Mouse (Mus musculus): ENCODE measurements around the gene Cstad. TPM values are rescaled to one million over a fixed set of nuclear protein-coding genes. Genes with fewer than 3 reads are reported as not detected.
A peak's percentile ranks its signal among the peaks of the same experiment; 100 is the strongest.

Gene Cstad
- total and polyA plus RNA-seq, 3 experiments: not detected

DNA sequence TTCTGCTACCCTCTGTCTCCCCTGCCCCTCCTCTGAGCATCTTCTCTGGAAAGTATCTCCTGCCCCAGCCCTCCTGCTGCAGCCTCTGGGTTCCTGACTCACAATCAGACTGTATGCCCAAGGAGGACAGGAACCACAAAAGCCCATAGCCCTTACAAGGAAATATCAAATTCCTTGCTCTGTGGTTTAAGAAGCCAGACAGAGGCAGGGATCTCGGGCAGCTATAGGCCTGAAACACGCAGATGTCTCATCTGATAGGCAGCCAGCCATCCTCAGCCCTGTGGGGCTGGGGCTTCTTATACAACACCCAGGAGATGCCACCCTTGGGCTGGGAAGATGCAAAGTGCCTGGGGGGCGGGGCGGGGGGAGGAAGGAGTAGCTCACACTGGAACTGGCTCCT is 956 bp downstream of the Cstad start:
- Histone ChIP-seq H3K27ac (ENCODE audit: control insufficient read depth, low read depth, low read length) (no peak overlapping the region), H3K4me1 (ENCODE audit: control insufficient read depth in 1 of 2, insufficient read depth in 2 of 2, low read length in 2 of 2) (peaks cover 5 to 11% of the 10 kb centered on the region in 2 experiments), H3K27me3 (ENCODE audit: control insufficient read depth in 1 of 2, insufficient read depth in 2 of 2, low read length in 2 of 2) (peaks cover 0 to 2% of the 10 kb centered on the region in 2 experiments; a peak in 2 of 4 replicates), H3K36me3 (ENCODE audit: control insufficient read depth in 1 of 2, insufficient read depth in 2 of 2, low read length in 2 of 2) (peaks cover 0 to 11% of the 10 kb centered on the region in 2 experiments; a peak in 2 of 4 replicates), H3K9me3 (replicated peaks; ENCODE audit: insufficient read depth, low read length) (no peaks in the 10 kb centered on the region), H3K79me2 (ENCODE audit: control insufficient read depth, insufficient read depth, low read length, poor library complexity) (no peaks in the 10 kb centered on the region), H3K9ac (ENCODE audit: control insufficient read depth, low read depth, low read length, poor library complexity, severe bottlenecking) (no peak overlapping the region), H3K4me3 (ENCODE audit: control insufficient read depth in 1 of 2, insufficient read depth in 1 of 2, low read depth in 2 of 2, low read length in 2 of 2) (no peak overlapping the region)
- TF ChIP-seq BHLHE40 (IDR thresholded peaks at IDR 0.05; ENCODE audit: borderline replicate concordance, low read depth, low read length) (no peak), TCF12 (IDR thresholded peaks at IDR 0.05; ENCODE audit: low read depth, low read length) (0 out of 2 replicates have a peak, but pooled peaks have one; percentile 14), USF2 (IDR thresholded peaks at IDR 0.05; ENCODE audit: borderline replicate concordance in 1 of 2, insufficient read depth in 1 of 2, low read depth in 1 of 2, low read length in 2 of 2) (no peak), MAZ (IDR thresholded peaks at IDR 0.05; ENCODE audit: low read depth, low read length) (no peak), MAFK (IDR thresholded peaks at IDR 0.05; ENCODE audit: borderline replicate concordance, low read depth, low read length) (no peak), CHD2 (IDR thresholded peaks at IDR 0.05; ENCODE audit: low read length) (no peak), MXI1 (IDR thresholded peaks at IDR 0.05; ENCODE audit: low read depth, low read length) (no peak)
- peak; percentile 32 for DNase-seq (ENCODE audit: low read depth, low spot score)

DNA sequence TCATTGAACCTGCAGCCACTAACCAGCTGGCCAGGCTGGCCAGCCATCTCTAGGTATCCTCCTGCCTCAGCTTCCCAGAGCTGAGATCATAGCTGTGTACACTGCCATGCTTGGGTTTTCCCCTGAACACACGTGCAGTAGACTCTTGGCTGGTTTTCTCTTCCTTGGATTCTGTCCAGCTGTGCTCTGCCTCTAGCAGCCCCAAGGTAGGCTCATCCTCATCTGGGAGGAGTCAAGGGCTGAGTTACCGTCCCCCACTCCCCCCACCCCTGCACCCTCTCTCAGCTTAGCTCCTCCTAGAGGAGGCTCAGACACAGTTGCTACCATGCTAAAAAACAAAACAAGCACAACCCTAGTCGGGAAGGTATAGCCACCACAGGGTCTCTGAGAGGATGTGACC is 4.8 kb downstream of the Cstad start:
- Histone ChIP-seq H3K4me3 (ENCODE audit: control insufficient read depth in 1 of 2, insufficient read depth in 1 of 2, low read depth in 2 of 2, low read length in 2 of 2) (no peak overlapping the region), H3K36me3 (ENCODE audit: control insufficient read depth in 1 of 2, insufficient read depth in 2 of 2, low read length in 2 of 2) (0 out of 4 replicates have a peak, but pooled peaks cover 0 to 2% of the 10 kb centered on the region in 2 experiments), H3K4me1 (ENCODE audit: control insufficient read depth in 1 of 2, insufficient read depth in 2 of 2, low read length in 2 of 2) (peaks cover 0 to 3% of the 10 kb centered on the region in 2 experiments; a peak in 1 of 4 replicates), H3K9me3 (replicated peaks; ENCODE audit: insufficient read depth, low read length) (no peaks in the 10 kb centered on the region), H3K79me2 (ENCODE audit: control insufficient read depth, insufficient read depth, low read length, poor library complexity) (no peaks in the 10 kb centered on the region), H3K27me3 (ENCODE audit: control insufficient read depth in 1 of 2, insufficient read depth in 2 of 2, low read length in 2 of 2) (peaks cover 0 to 11% of the 10 kb centered on the region in 2 experiments; a peak in 3 of 4 replicates), H3K27ac (ENCODE audit: control insufficient read depth, low read depth, low read length) (no peak overlapping the region), H3K9ac (ENCODE audit: control insufficient read depth, low read depth, low read length, poor library complexity, severe bottlenecking) (no peak overlapping the region)
- TF ChIP-seq RAD21 (IDR thresholded peaks at IDR 0.05; ENCODE audit: low read depth, low read length) (no peak), UBTF (IDR thresholded peaks at IDR 0.05; ENCODE audit: borderline replicate concordance, insufficient read depth, low read depth, low read length) (no peak), RCOR1 (IDR thresholded peaks at IDR 0.05; ENCODE audit: low read depth, low read length) (no peak), TAL1 (IDR thresholded peaks at IDR 0.05; ENCODE audit: low read length) (no peak), SIN3A (IDR thresholded peaks at IDR 0.05; ENCODE audit: low read length) (no peak), MXI1 (IDR thresholded peaks at IDR 0.05; ENCODE audit: low read depth, low read length) (no peak), MYC (IDR thresholded peaks at IDR 0.05; ENCODE audit: low read depth, low read length) (no peak)
- DNase-seq (ENCODE audit: low read depth, low spot score): peak; percentile 11

DNA sequence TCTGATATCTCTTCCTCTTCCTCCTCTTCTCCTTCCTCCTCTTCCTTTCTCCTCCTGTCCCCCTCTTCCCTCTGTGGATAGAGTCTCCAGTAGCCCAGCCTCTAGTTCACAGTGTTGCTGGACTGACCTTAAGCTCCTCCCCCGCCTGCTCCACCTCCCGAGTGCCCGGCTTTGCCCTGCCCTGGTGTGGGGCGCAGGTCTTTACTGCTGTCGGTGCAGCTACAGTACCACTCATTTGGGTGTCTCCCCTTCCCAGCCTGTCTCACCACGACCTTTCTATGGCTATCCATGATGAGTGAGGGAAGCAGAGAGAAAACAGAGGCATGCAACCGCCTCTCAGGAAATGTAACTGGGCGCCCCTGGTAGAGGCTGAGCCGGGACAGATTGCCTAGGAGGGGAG is 5.5 kb downstream of the Cstad start:
- H3K4me3 ChIP-seq (ENCODE audit: control insufficient read depth in 1 of 2, insufficient read depth in 1 of 2, low read depth in 2 of 2, low read length in 2 of 2): no peak overlapping the region
- DNase-seq (ENCODE audit: low read depth, low spot score): no peak
- no peak overlapping the region for H3K9ac ChIP-seq (ENCODE audit: control insufficient read depth, low read depth, low read length, poor library complexity, severe bottlenecking)
- no peak overlapping the region for H3K27ac ChIP-seq (ENCODE audit: control insufficient read depth, low read depth, low read length)
- TF ChIP-seq MYC (IDR thresholded peaks at IDR 0.05; ENCODE audit: low read depth, low read length): no peak
- H3K4me1 ChIP-seq (ENCODE audit: control insufficient read depth in 1 of 2, insufficient read depth in 2 of 2, low read length in 2 of 2): peaks cover 0 to 2% of the 10 kb centered on the region in 2 experiments; a peak in 1 of 4 replicates
- H3K9me3 ChIP-seq (replicated peaks; ENCODE audit: insufficient read depth, low read length): no peaks in the 10 kb centered on the region
- no peaks in the 10 kb centered on the region for H3K79me2 ChIP-seq (ENCODE audit: control insufficient read depth, insufficient read depth, low read length, poor library complexity)
- H3K27me3 ChIP-seq (ENCODE audit: control insufficient read depth in 1 of 2, insufficient read depth in 2 of 2, low read length in 2 of 2): peaks cover 0 to 11% of the 10 kb centered on the region in 2 experiments; a peak in 3 of 4 replicates
- H3K36me3 ChIP-seq (ENCODE audit: control insufficient read depth in 1 of 2, insufficient read depth in 2 of 2, low read length in 2 of 2): 0 out of 4 replicates have a peak, but pooled peaks cover 0 to 2% of the 10 kb centered on the region in 2 experiments

Data from MEL (cell line).